Mouse (Mus musculus): ENCODE measurements around the gene Sclt1. TPM values are rescaled to one million over a fixed set of nuclear protein-coding genes. Genes with fewer than 3 reads are reported as not detected.
"Not testable (repeated sequence)": the region's sequence is repeated elsewhere in the genome, so short reads cannot be mapped to it uniquely, and the experiment has no call there.

Sclt1 gene
- 11.8 and 14.1 TPM in 2 replicates for polyA plus RNA-seq (2012; rRNA removed)

- TF ChIP-seq CTCF (IDR thresholded peaks at IDR 0.05; ENCODE audit: borderline replicate concordance, extremely low read depth, insufficient read depth, insufficient read length) (0 out of 2 replicates have a peak, but pooled peaks have one; percentile 3), POLR2A (IDR thresholded peaks at IDR 0.05; ENCODE audit: borderline replicate concordance, extremely low read depth, insufficient read depth, insufficient read length, poor library complexity, severe bottlenecking) (peak; percentile 95)
- DNase-seq (ENCODE audit: low read depth) = peak; percentile 99
Measured at GRCm38 (mm10) chr3:41742278-41742934, at the start of gene Sclt1, which contains the start of gene D3Ertd751e. Sclt1 (minus strand) TSS chr3:41742514. D3Ertd751e (plus strand) TSS chr3:41742611.

DNA sequence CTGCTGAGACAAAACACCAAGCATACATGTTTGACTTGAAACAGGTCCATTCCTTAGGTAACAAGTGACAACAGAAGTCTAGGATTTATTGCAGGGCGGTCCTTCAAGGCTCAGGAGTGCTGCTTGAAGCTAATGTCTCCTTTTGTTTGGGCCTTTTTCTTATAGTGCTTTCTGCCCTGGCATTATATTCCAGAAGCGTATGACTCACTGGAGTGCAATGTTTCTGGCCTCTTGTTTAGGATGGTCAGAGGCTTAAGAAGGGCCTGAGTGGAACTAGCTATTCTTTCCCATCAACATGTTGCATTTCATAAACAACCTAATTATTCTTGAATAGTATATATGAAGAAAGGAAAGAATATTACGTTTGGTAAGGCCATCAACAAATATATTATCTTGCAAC lies 19.8 kb upstream of the Sclt1 start:
- no peak for TF ChIP-seq CTCF (IDR thresholded peaks at IDR 0.05; ENCODE audit: borderline replicate concordance, extremely low read depth, insufficient read depth, insufficient read length)
- no peak for TF ChIP-seq POLR2A (IDR thresholded peaks at IDR 0.05; ENCODE audit: borderline replicate concordance, extremely low read depth, insufficient read depth, insufficient read length, poor library complexity, severe bottlenecking)
- no peak for DNase-seq (ENCODE audit: low read depth)

DNA sequence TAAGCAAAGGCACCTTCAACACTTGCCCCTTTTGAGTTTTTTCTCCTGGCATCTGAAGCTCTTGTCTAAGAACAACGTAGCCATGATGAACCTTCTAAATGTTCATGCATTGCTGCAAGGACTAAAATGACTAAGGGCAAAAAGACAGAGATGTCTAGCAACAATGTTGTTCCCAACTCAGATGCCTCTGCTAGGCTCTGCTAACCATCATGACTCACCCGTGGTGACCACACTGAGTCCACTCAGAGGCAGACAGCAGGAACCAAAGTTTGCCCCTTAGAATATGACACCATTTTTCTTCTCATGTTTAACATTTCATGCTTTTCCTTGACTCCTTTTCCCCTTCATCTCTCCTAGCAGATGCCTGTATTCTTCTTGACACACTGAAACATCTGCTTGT lies 12.2 kb upstream of the Sclt1 start:
- no peak for DNase-seq (ENCODE audit: low read depth)
- TF ChIP-seq CTCF (IDR thresholded peaks at IDR 0.05; ENCODE audit: borderline replicate concordance, extremely low read depth, insufficient read depth, insufficient read length) = no peak
- no peak for TF ChIP-seq POLR2A (IDR thresholded peaks at IDR 0.05; ENCODE audit: borderline replicate concordance, extremely low read depth, insufficient read depth, insufficient read length, poor library complexity, severe bottlenecking)

DNA sequence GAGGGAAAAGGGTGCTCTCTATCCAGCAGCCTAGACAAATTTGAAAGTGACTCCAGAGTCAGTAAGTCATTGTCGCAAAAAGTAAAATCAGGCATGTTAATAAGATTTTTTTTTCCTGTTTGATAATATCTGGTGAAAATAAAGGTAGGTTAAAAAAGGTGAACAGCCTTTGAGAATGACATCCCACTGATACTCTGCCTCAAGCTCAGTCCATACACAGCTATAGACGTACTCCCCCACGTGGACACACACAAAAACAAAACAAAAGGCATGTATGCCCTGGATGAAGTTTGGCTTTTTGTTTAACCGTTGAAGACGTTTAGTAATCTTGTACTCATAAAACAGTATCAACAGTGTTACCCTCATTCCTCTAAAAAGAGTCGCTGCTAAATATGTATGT lies 1.1 kb upstream of the Sclt1 start:
- TF ChIP-seq CTCF (IDR thresholded peaks at IDR 0.05; ENCODE audit: borderline replicate concordance, extremely low read depth, insufficient read depth, insufficient read length) = peak; percentile 29; the same call in 1 of the 2 replicates
- TF ChIP-seq POLR2A (IDR thresholded peaks at IDR 0.05; ENCODE audit: borderline replicate concordance, extremely low read depth, insufficient read depth, insufficient read length, poor library complexity, severe bottlenecking) = no peak
- peak; percentile 59 for DNase-seq (ENCODE audit: low read depth)

DNA sequence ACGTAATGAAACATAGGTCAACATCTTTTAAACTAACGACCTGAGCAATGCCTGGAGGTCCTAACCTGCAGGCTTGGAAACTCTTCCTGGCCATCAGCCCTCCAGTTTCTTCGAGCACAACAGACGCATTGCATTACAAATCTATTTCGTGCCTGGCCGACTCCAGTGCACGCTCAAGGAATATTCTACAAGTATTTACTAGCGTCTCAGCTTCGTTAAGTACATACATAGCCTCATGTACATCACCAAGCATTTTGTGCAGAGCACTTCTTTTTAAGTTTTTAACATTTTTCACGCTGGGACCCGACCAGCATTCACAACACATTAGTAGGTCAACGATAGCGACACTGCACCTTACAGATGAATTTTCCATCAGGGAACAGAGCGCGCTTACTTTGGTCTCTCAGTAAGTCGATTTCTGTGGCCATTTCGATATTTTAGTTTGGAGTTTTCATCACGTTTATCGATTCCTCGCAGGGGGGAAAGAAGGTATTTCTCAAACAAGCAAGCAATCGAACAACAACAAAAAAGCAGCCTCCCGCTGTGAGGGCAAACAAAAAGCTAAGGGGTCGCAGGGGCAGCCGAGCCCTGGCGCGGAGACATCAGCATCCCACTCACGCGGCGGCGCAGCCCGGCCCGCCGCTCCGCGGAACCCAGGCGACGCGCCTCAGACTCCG lies 575 bp downstream of the Sclt1 start:
- TF ChIP-seq CTCF (IDR thresholded peaks at IDR 0.05; ENCODE audit: borderline replicate concordance, extremely low read depth, insufficient read depth, insufficient read length) = no peak
- TF ChIP-seq POLR2A (IDR thresholded peaks at IDR 0.05; ENCODE audit: borderline replicate concordance, extremely low read depth, insufficient read depth, insufficient read length, poor library complexity, severe bottlenecking) = no peak

DNA sequence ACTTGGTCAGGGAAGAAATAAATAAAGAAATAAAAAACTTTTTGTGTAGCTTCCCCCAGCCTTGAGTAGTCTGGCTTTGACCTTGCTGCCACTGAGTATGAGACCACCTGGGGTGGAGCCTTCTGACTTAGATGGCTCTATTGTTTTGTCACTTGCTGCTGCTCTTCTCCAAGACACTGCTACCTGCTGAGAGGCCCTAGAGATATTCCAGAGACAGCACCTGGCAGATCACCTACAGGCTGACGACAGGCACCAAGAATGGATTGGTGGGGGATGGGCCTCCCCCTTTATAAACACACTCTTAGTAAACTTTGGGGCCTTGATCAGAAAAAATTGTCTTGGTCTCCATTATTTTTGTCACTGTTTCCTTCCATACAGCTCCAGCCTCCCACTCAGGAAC lies 46.6 kb downstream of the Sclt1 start:
- DNase-seq (ENCODE audit: low read depth) = no peak
- TF ChIP-seq POLR2A (IDR thresholded peaks at IDR 0.05; ENCODE audit: borderline replicate concordance, extremely low read depth, insufficient read depth, insufficient read length, poor library complexity, severe bottlenecking) (no peak), CTCF (IDR thresholded peaks at IDR 0.05; ENCODE audit: borderline replicate concordance, extremely low read depth, insufficient read depth, insufficient read length) (no peak)

More for the DNA sequence above, 575 bp downstream of the Sclt1 start:
- peak; percentile 70 for DNase-seq (ENCODE audit: low read depth)

DNA sequence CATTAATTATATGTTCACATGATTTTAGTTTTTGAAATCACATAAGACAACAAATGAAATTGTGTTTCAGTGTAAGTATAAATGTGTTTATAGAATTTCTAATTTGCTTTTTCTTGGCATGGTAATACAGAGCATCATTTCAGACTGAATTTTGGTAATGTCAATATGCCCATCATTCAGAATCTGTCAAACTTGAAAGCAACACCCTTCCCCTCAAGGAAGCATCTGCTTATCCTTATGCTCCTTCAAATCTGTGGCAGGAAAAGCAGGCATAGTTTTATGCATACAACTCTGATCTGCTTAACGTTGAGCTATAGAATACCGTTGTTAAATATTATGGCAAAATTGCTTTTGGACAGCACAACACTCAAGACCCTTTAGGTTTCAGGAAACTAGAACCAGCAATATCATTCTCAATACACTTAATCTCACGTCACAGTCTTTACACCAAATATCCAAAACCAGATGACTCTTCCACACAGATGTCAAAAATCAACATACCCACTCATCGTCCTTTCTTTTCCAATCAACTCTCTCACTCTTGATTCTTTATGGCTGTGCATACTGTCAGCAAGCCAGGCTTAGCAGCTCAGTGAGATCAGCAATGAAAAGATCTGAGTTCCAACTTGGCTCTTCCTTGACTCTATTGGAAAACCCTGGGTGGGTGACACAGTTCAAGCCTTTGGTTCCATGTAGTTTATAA lies 49.7 kb downstream of the Sclt1 start:
- DNase-seq (ENCODE audit: low read depth) = peak; percentile 73

GRCm38 (mm10) chr3:41690114-41690640 lies 52.1 kb downstream of the Sclt1 start:
- DNase-seq (ENCODE audit: low read depth) = not testable (repeated sequence)

More for the DNA sequence above, 49.7 kb downstream of the Sclt1 start:
- no peak for TF ChIP-seq CTCF (IDR thresholded peaks at IDR 0.05; ENCODE audit: borderline replicate concordance, extremely low read depth, insufficient read depth, insufficient read length)
- TF ChIP-seq POLR2A (IDR thresholded peaks at IDR 0.05; ENCODE audit: borderline replicate concordance, extremely low read depth, insufficient read depth, insufficient read length, poor library complexity, severe bottlenecking) = no peak

GRCm38 (mm10) chr3:41686396-41686795 lies 55.9 kb downstream of the Sclt1 start:
- DNase-seq (ENCODE audit: low read depth) = no peak
- no peak for TF ChIP-seq CTCF (IDR thresholded peaks at IDR 0.05; ENCODE audit: borderline replicate concordance, extremely low read depth, insufficient read depth, insufficient read length)
- no peak for TF ChIP-seq POLR2A (IDR thresholded peaks at IDR 0.05; ENCODE audit: borderline replicate concordance, extremely low read depth, insufficient read depth, insufficient read length, poor library complexity, severe bottlenecking)

GRCm38 (mm10) chr3:41682084-41682483 lies 60.2 kb downstream of the Sclt1 start:
- no peak for DNase-seq (ENCODE audit: low read depth)
- TF ChIP-seq CTCF (IDR thresholded peaks at IDR 0.05; ENCODE audit: borderline replicate concordance, extremely low read depth, insufficient read depth, insufficient read length) (no peak), POLR2A (IDR thresholded peaks at IDR 0.05; ENCODE audit: borderline replicate concordance, extremely low read depth, insufficient read depth, insufficient read length, poor library complexity, severe bottlenecking) (no peak)

DNA sequence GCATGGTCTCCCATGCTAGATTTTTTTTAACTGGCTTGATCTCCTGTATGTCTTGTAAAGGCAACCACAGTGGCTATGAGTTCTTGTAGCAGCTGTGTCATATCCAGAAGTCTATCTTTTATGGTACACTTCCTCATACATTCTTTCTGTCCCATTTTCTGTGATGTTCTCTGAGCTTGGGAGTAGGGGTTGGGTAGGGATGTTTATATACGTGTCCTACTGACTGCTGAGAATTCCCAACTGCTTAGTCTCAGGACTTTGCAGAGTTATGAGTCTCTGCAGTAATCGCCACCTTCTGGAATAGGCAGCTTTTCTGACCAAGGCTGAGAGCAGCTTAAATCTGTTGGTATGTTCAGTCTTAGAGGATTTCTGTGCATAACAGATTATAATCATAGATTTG lies 65.7 kb downstream of the Sclt1 start:
- TF ChIP-seq POLR2A (IDR thresholded peaks at IDR 0.05; ENCODE audit: borderline replicate concordance, extremely low read depth, insufficient read depth, insufficient read length, poor library complexity, severe bottlenecking) (no peak), CTCF (IDR thresholded peaks at IDR 0.05; ENCODE audit: borderline replicate concordance, extremely low read depth, insufficient read depth, insufficient read length) (no peak)
- DNase-seq (ENCODE audit: low read depth) = no peak

Measured in brain, embryonic 14.5 days (tissue).